Mouse (Mus musculus) G1E (cell line): ENCODE measurements around the gene Tmprss11e. TPM values are rescaled to one million over a fixed set of nuclear protein-coding genes. Genes with fewer than 3 reads are reported as not detected.

ENCODE experiments used
- ATAC-seq: 2 replicates; pipeline ENCODE4 v1.8.0; 2016; ENCODE audit warnings: mild to moderate bottlenecking; ENCODE audit not compliant: insufficient number of reproducible peaks, poor library complexity, low FRiP score, severe bottlenecking; ENCODE audit errors: extremely low read depth
- DNase-seq: peaks from one replicate; pipeline ENCODE4 v3.0.0; 2012; ENCODE audit warnings: low spot score
- H3K27me3 ChIP-seq: 2 replicates; pipeline ENCODE4 v1.6.1; 2012; ENCODE audit warnings: mild to moderate bottlenecking, low read length, inconsistent platforms; ENCODE audit not compliant: insufficient read depth
- H3K36me3 ChIP-seq: replicated peaks from 2 replicates; pipeline ENCODE3; 2012; ENCODE audit warnings: mild to moderate bottlenecking, inconsistent platforms
- H3K4me1 ChIP-seq: 2 replicates; pipeline ENCODE4 v1.6.1; 2012; ENCODE audit warnings: low read depth, low read length, inconsistent platforms, mixed read lengths; ENCODE audit not compliant: insufficient read depth
- H3K4me3 ChIP-seq: 2 replicates; pipeline ENCODE4 v1.5.1; 2012; ENCODE audit warnings: low read depth, mild to moderate bottlenecking, inconsistent platforms, low read length, moderate library complexity, mixed read lengths
- H3K9me3 ChIP-seq: replicated peaks from 2 replicates; pipeline ENCODE4 v1.6.1; 2012; ENCODE audit warnings: inconsistent platforms
- CTCF ChIP-seq: IDR thresholded peaks from 2 replicates; pipeline ENCODE4 v1.5.1; 2012; ENCODE audit warnings: low read depth, low read length, inconsistent platforms, mixed read lengths
- GATA1 ChIP-seq: IDR thresholded peaks from 2 replicates; pipeline ENCODE4 v1.6.1; 2012; ENCODE audit warnings: borderline replicate concordance, low read length, inconsistent platforms, mixed read lengths
- GATA2 ChIP-seq: IDR thresholded peaks from 2 replicates; pipeline ENCODE4 v1.6.1; 2012; ENCODE audit warnings: low read depth, low read length, inconsistent platforms, borderline replicate concordance
- POLR2AphosphoS5 ChIP-seq: IDR thresholded peaks from 2 replicates; pipeline ENCODE4 v1.6.1; 2012; ENCODE audit warnings: low read depth, low read length, inconsistent platforms; ENCODE audit not compliant: insufficient replicate concordance
- TAL1 ChIP-seq: conservative IDR thresholded peaks from 2 replicates; pipeline ENCODE4 v1.6.1; 2012; ENCODE audit warnings: low read depth, low read length, inconsistent platforms, mixed read lengths
- polyA plus RNA-seq: library from polyadenylated mRNA; stranded (reverse); fragments of >175 nt; gene quantifications from 2 replicates; pipeline ENCODE4 v1.2.3, GENCODE M21; 2012
- total RNA-seq, 2 experiments: library from RNA; stranded (forward) in 1 of 2; stranded (reverse) in 1 of 2; fragments of 200-1000 nt in 1 of 2; fragments of >200 nt in 1 of 2; fragmentation: Nextera tagmentation in 1 of 2; gene quantifications; 2 replicates each; pipeline ENCODE4 v1.2.3; 2014 to 2017

Gene Tmprss11e
- total and polyA plus RNA-seq, 3 experiments: not detected

DNA sequence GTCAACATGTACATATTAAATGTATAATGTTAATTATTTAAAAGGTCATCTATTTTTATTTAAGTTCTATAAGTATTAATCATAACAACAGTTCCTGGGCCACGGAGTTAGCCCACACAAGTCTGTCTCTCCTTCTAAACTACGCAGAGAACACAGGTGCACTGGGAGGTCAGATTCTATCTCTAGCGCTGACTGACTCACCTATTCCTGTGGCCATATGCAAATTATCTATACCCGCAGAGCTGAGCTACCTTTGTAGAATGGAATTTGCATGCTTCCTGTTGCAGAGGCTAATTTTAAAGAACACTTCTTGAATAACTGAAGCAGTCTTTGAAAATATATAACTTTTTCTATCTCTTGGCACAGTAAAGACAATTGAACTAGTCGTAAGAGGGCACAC lies 4.5 kb downstream of the Tmprss11e start:
- H3K4me1 ChIP-seq: no peaks in the 10 kb centered on the region
- ATAC-seq (no peak), DNase-seq (no peak)
- no peaks in the 10 kb centered on the region for H3K36me3 ChIP-seq
- H3K9me3 ChIP-seq: no peaks in the 10 kb centered on the region
- H3K27me3 ChIP-seq: no peaks in the 10 kb centered on the region
- no peak overlapping the region for H3K4me3 ChIP-seq
- TF ChIP-seq POLR2AphosphoS5 (no peak), GATA2 (no peak), TAL1 (no peak), CTCF (no peak), GATA1 (no peak)

DNA sequence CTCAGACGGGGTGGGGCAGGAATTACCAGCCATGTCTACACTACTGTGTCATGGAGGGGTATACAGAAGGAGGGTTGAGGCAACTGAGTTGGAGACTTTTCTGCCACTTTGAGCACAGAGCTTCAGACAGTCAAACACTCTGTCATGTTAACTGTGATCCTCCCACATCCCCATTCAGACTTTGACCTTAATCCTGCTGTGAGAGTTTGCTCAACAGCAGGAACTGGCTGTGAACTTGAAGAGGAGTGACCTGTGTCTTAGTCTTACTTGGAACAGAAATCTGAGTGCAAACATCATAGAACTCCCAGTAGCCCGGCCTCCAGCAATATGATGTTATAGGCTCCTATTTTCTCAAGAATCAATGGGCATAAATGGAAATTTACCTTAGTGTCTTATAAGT lies 9.8 kb downstream of the Tmprss11e start:
- H3K4me3 ChIP-seq: no peak overlapping the region
- TF ChIP-seq CTCF: no peak
- no peak for TF ChIP-seq GATA2
- TF ChIP-seq POLR2AphosphoS5: no peak
- TF ChIP-seq TAL1: no peak
- no peak for TF ChIP-seq GATA1
- DNase-seq (no peak), ATAC-seq (no peak)
- no peaks in the 10 kb centered on the region for H3K36me3 ChIP-seq
- H3K9me3 ChIP-seq: no peaks in the 10 kb centered on the region
- no peaks in the 10 kb centered on the region for H3K27me3 ChIP-seq
- no peaks in the 10 kb centered on the region for H3K4me1 ChIP-seq

DNA sequence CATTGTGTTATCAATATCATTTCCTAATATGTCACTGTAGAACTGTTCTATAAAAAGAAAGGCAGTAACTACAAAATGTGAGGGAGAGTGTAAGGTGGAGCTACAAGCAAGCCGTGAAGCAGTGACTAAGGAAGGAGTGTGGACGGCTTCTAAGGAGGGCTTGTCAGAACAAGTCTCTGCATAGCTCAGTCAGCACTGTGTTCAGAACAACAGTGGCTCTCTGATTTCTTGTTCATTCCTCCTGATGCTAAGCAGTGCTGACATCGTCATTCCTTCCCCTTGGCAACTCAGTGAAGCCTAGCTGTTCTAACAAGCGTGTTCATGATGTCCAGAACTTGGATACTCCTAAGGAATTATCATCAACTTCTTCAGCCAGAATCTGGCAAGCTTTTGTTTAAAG lies 15.0 kb downstream of the Tmprss11e start:
- no peak for TF ChIP-seq TAL1
- TF ChIP-seq CTCF: no peak
- no peak for TF ChIP-seq GATA1
- no peak for TF ChIP-seq GATA2
- no peak for TF ChIP-seq POLR2AphosphoS5
- Histone ChIP-seq H3K4me1 (no peaks in the 10 kb centered on the region), H3K4me3 (no peak overlapping the region), H3K9me3 (no peaks in the 10 kb centered on the region), H3K36me3 (no peaks in the 10 kb centered on the region), H3K27me3 (0 out of 2 replicates have a peak, but pooled peaks cover 3% of the 10 kb centered on the region)
- DNase-seq (no peak), ATAC-seq (no peak)

DNA sequence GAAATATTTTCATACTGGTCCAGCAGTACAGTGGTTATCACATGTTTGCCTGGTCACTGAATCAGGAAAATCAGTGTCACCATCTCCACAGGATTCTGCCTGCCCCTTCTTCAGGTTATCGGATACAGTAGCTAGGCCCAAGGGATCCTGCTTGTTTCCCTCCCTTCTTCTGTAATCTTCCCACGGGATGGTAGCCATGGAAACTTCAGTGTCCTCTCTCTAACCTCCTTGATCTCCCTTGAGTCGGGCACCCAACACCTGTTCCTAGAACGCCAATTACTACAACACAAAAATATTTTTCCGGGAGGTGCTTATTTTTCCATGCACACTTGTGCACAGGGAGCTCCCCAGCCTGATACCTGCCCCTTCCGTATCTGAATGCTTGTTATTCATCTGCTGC lies 17.0 kb downstream of the Tmprss11e start:
- DNase-seq: no peak
- TF ChIP-seq POLR2AphosphoS5 (no peak), TAL1 (no peak), GATA1 (no peak), CTCF (no peak), GATA2 (no peak)

DNA sequence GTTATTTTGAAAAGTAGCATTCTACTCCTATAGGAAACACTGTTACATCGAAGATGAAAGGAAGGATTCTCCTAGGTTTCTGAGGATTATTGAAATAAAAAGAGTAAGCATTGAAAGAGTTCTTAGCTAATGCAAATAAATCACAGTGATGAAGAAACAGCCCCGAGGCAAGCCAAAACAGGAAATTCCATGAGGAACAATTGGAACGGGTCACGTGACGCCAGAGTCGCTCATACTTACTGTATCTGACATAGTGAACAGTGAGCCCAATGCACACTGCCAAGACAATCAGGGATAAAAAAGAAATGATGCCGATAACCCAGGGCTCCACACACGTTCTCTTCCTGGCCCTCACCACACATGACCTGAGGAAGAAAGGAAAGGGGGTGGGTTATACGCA lies 18.6 kb downstream of the Tmprss11e start:
- no peaks in the 10 kb centered on the region for H3K4me1 ChIP-seq
- no peak for DNase-seq
- ATAC-seq: no peak
- H3K9me3 ChIP-seq: no peaks in the 10 kb centered on the region
- 0 out of 2 replicates have a peak, but pooled peaks cover 3% of the 10 kb centered on the region for H3K27me3 ChIP-seq
- TF ChIP-seq GATA2 (no peak), POLR2AphosphoS5 (no peak), TAL1 (no peak), GATA1 (no peak)
- no peaks in the 10 kb centered on the region for H3K36me3 ChIP-seq
- H3K4me3 ChIP-seq: no peak overlapping the region

More for the DNA sequence above, 17.0 kb downstream of the Tmprss11e start:
- 0 out of 2 replicates have a peak, but pooled peaks cover 3% of the 10 kb centered on the region for H3K27me3 ChIP-seq
- no peaks in the 10 kb centered on the region for H3K9me3 ChIP-seq
- no peak for ATAC-seq
- no peaks in the 10 kb centered on the region for H3K36me3 ChIP-seq
- no peak overlapping the region for H3K4me3 ChIP-seq
- H3K4me1 ChIP-seq: no peaks in the 10 kb centered on the region

DNA sequence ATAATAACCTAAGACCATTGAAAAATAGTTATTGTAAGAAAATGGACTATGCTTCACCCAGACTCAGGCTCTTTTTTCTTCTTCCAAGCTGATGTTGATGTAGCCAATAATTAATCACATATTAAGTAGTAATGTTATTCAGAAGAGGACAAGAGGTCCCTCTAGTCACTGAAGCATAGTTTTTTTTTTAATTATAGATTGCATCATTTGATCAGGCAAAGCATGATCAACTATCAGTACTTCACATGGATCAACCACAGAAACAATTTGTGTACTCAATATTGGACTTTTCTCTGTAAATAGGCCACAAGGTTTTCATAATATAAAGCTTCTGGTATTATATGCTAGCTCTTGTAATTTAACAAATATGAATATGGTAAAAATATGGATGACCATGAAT lies 20.6 kb downstream of the Tmprss11e start:
- Histone ChIP-seq H3K36me3 (no peaks in the 10 kb centered on the region), H3K27me3 (no peaks in the 10 kb centered on the region), H3K9me3 (no peaks in the 10 kb centered on the region), H3K4me3 (no peak overlapping the region), H3K4me1 (no peaks in the 10 kb centered on the region)
- TF ChIP-seq CTCF: no peak
- ATAC-seq (no peak), DNase-seq (no peak)

DNA sequence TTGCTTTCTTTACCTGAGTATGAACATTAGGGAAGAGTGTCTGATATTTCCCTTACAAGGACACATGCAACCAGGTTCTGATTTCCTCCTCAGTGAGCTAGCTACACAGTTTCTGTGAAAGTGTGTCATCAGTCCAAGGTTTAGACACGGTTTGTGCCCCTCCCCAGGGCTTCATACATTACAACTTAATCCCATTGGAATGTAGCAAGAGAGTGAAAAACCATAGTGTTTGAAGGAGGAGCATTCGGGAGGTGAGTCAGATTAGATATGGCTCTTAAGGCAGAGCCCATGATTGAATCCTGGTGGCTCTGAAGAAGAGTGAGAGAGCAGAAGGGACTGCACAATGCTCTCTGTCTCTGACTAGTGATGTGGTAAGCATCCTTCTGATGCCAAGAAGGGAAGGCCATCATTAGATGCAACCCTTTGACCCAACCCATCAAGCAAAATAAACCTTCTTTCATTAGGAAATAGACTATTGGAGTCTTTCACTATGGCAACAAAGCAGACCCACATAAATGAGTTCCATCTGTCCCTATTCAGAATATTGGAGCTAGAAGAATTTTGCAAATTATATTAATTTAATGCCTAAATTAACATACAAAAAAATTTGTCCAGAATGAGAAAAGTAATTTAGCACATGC lies 22.7 kb downstream of the Tmprss11e start:
- Histone ChIP-seq H3K4me3 (no peak overlapping the region), H3K36me3 (no peaks in the 10 kb centered on the region), H3K9me3 (no peaks in the 10 kb centered on the region), H3K27me3 (no peaks in the 10 kb centered on the region), H3K4me1 (no peaks in the 10 kb centered on the region)
- no peak for ATAC-seq
- DNase-seq: no peak
- no peak for TF ChIP-seq TAL1
- TF ChIP-seq GATA2: no peak
- no peak for TF ChIP-seq CTCF
- no peak for TF ChIP-seq GATA1
